Mouse (Mus musculus): ENCODE results near the gene Arhgap9.

- TF ChIP-seq CTCF (IDR thresholded peaks at IDR 0.05) (no peak), POLR2A (IDR thresholded peaks at IDR 0.05; ENCODE audit: insufficient read depth, low read depth, low read length) (peak; percentile 79; the same call in 1 of the 2 replicates), EP300 (IDR thresholded peaks at IDR 0.05; ENCODE audit: insufficient read depth, low read depth, low read length) (peak; percentile 81; the same call in 1 of the 2 replicates)
Measured at GRCm38 (mm10) chr10:127311476-127312355, 10.0 kb upstream of the Arhgap9 start, which contains the start of gene Mars.

Measured in heart, adult 2 months (tissue).